Comparison of ENCODE assay signal across 30 mouse cellular contexts in genomic region chr6:25899944-25900343, GRCm38 (mm10).
DNase-seq lines count a peak whose midpoint lies in the region; ATAC-seq and TF ChIP-seq lines count a peak whose summit lies in the region.
"Had no signal": no experiment of that assay in that cellular context is flagged by ENCODE, and none has a peak within 500 bp of the region (broad histone marks: within the 10 kb centered on the region; RNA-seq: fewer than 3 reads in every experiment).

No protein-coding gene starts in this region.

- TF ChIP-seq CTCF in hindbrain, postnatal 0 days (IDR thresholded peaks at IDR 0.05; ENCODE audit: low read depth): peak; percentile 45

- peak; percentile 1 for DNase-seq in embryo, embryonic 11 days
- DNase-seq in embryo, embryonic 9.5 days (ENCODE audit: extremely low spot score): no peak
- peak; percentile 18 for DNase-seq in hindbrain, postnatal 0 days (ENCODE audit: low spot score)
- no peak for DNase-seq in hindbrain, embryonic 11.5 days (ENCODE audit: low spot score)
- DNase-seq in retina, embryonic 14.5 days (ENCODE audit: low spot score): peak; percentile 39
- no peak for DNase-seq in retina, postnatal 1 day
- DNase-seq in right cerebral cortex, adult 18-20 months: no peak
- DNase-seq in lung, postnatal 25 days (ENCODE audit: low spot score): no peak
- DNase-seq: adrenal gland, adult 8-10 months; cerebellum, adult 2 months; gastrocnemius, postnatal 14 days; heart, adult 11 months; heart, postnatal 10 days; kidney, adult 9 months; kidney, postnatal 36 days; left cerebral cortex, postnatal 4 days; lung, embryonic 14.5 days; lung, postnatal 36 days; right cerebral cortex, postnatal 14 days had no signal

- no peaks in the 10 kb centered on the region for H3K9me3 ChIP-seq in hindbrain, postnatal 0 days (ENCODE audit: low read length)
- no peaks in the 10 kb centered on the region for H3K9me3 ChIP-seq in hindbrain, embryonic 11.5 days (ENCODE audit: control insufficient read depth, low read length)
- H3K9me3 ChIP-seq: embryonic facial prominence, embryonic 13.5 days; forebrain, embryonic 15.5 days; G1E; heart, embryonic 12.5 days; hindbrain, embryonic 13.5 days; intestine, embryonic 15.5 days; limb, embryonic 15.5 days; neural tube, embryonic 15.5 days had no signal

- no peaks in the 10 kb centered on the region for H3K27me3 ChIP-seq in hindbrain, postnatal 0 days (ENCODE audit: insufficient read depth, low read length)
- H3K27me3 ChIP-seq in hindbrain, embryonic 11.5 days (ENCODE audit: control insufficient read depth, insufficient read depth, low read length): no peaks in the 10 kb centered on the region
- H3K27me3 ChIP-seq: embryonic facial prominence, embryonic 13.5 days; forebrain, embryonic 15.5 days; heart, embryonic 12.5 days; hindbrain, embryonic 13.5 days; intestine, embryonic 15.5 days; limb, embryonic 15.5 days; neural tube, embryonic 15.5 days had no signal

- no peak overlapping the region for H3K4me3 ChIP-seq in hindbrain, postnatal 0 days (ENCODE audit: low read length)
- no peak overlapping the region for H3K4me3 ChIP-seq in hindbrain, embryonic 11.5 days (ENCODE audit: low read depth, low read length)
- H3K4me3 ChIP-seq: embryonic facial prominence, embryonic 13.5 days; erythroblast, embryonic 14.5 days; forebrain, embryonic 15.5 days; heart, embryonic 12.5 days; hindbrain, embryonic 13.5 days; intestine, embryonic 15.5 days; limb, embryonic 15.5 days; neural tube, embryonic 15.5 days had no signal

- H3K9ac ChIP-seq in hindbrain, postnatal 0 days (replicated peaks; ENCODE audit: low read length): no peak overlapping the region
- no peak overlapping the region for H3K9ac ChIP-seq in hindbrain, embryonic 11.5 days (ENCODE audit: low read depth, low read length)
- H3K9ac ChIP-seq: embryonic facial prominence, embryonic 13.5 days; forebrain, embryonic 15.5 days; heart, embryonic 12.5 days; hindbrain, embryonic 13.5 days; intestine, embryonic 15.5 days; limb, embryonic 15.5 days; liver, embryonic 14.5 days; lung, embryonic 14.5 days; neural tube, embryonic 15.5 days had no signal

- H3K36me3 ChIP-seq in hindbrain, postnatal 0 days (ENCODE audit: insufficient read depth, low read length): no peaks in the 10 kb centered on the region
- H3K36me3 ChIP-seq in hindbrain, embryonic 11.5 days (ENCODE audit: control insufficient read depth, insufficient read depth, low read length): no peaks in the 10 kb centered on the region
- H3K36me3 ChIP-seq: embryonic facial prominence, embryonic 13.5 days; forebrain, embryonic 15.5 days; G1E; heart, embryonic 12.5 days; hindbrain, embryonic 13.5 days; intestine, embryonic 15.5 days; limb, embryonic 15.5 days; neural tube, embryonic 15.5 days had no signal

- no peak overlapping the region for H3K4me2 ChIP-seq in hindbrain, postnatal 0 days (ENCODE audit: low read depth, low read length)
- no peak overlapping the region for H3K4me2 ChIP-seq in hindbrain, embryonic 11.5 days (replicated peaks; ENCODE audit: low read depth, low read length)
- H3K4me2 ChIP-seq: embryonic facial prominence, embryonic 13.5 days; forebrain, embryonic 15.5 days; heart, embryonic 12.5 days; hindbrain, embryonic 13.5 days; intestine, embryonic 15.5 days; limb, embryonic 15.5 days; lung, embryonic 14.5 days; neural tube, embryonic 15.5 days had no signal

- no peak for ATAC-seq in hindbrain, postnatal 0 days
- ATAC-seq in hindbrain, embryonic 11.5 days (ENCODE audit: low FRiP score): no peak
- ATAC-seq: activated CD4-positive, CD25-positive, alpha-beta regulatory T cell, adult 4 months; forebrain, embryonic 15.5 days; intestine, embryonic 15.5 days had no signal

- H3K27ac ChIP-seq in hindbrain, postnatal 0 days: no peak overlapping the region
- H3K27ac ChIP-seq in hindbrain, embryonic 11.5 days (ENCODE audit: low read depth, low read length): no peak overlapping the region
- H3K27ac ChIP-seq: embryonic facial prominence, embryonic 13.5 days; forebrain, embryonic 15.5 days; hindbrain, embryonic 13.5 days; intestine, embryonic 15.5 days; limb, embryonic 15.5 days; liver, embryonic 14.5 days; neural tube, embryonic 15.5 days had no signal

- H3K4me1 ChIP-seq in hindbrain, postnatal 0 days (ENCODE audit: insufficient read depth, low read length): no peaks in the 10 kb centered on the region
- H3K4me1 ChIP-seq in hindbrain, embryonic 11.5 days (replicated peaks; ENCODE audit: control insufficient read depth, insufficient read depth, low read length): no peaks in the 10 kb centered on the region
- H3K4me1 ChIP-seq: embryonic facial prominence, embryonic 13.5 days; forebrain, embryonic 15.5 days; heart, embryonic 12.5 days; hindbrain, embryonic 13.5 days; intestine, embryonic 15.5 days; limb, embryonic 15.5 days; neural tube, embryonic 15.5 days had no signal

Comparison
In these comparisons a context has a peak if more than half of its experiments do, and no peak if none do; other contexts are left out.
1. DNase-seq: peak in embryo, embryonic 11 days (single experiment), hindbrain, postnatal 0 days (single experiment) and retina, embryonic 14.5 days (single experiment); none in embryo, embryonic 9.5 days (single experiment), hindbrain, embryonic 11.5 days (single experiment), retina, postnatal 1 day (single experiment), right cerebral cortex, adult 18-20 months (single experiment) and lung, postnatal 25 days (single experiment).